Mouse (Mus musculus) E14TG2a.4 (cell line): Measurements from ENCODE around the gene Sun1.

Experiments
- CTCF ChIP-seq: conservative IDR thresholded peaks from 2 replicates; pipeline ENCODE4 v1.5.1; 2014; ENCODE audit warnings: low read length
- NANOG ChIP-seq: IDR thresholded peaks from 2 replicates; pipeline ENCODE4 v1.6.1; 2014; ENCODE audit warnings: borderline replicate concordance, low read length, mixed read lengths
- POU5F1 ChIP-seq: IDR thresholded peaks from 2 replicates; pipeline ENCODE4 v1.6.1; 2014; ENCODE audit warnings: low read length, borderline replicate concordance

- TF ChIP-seq CTCF (no peak), NANOG (no peak), POU5F1 (no peak)
These were observed 27.2 kb downstream of the Sun1 start for GRCm38 (mm10) chr5:139227645-139228044.
